Mouse (Mus musculus) embryonic facial prominence, embryonic 14.5 days (tissue): Measurements from ENCODE around the gene Brsk2. TPM values are rescaled to one million over a fixed set of nuclear protein-coding genes. Genes with fewer than 3 reads are reported as not detected.

ENCODE experiments used
- ATAC-seq: fragments of 200-750 bp; cut with Nextera tagmentation; 2 replicates; pipeline ENCODE4 v1.8.0; 2017; ENCODE audit warnings: low read depth, moderate number of reproducible peaks, moderate TSS enrichment
- DNase-seq: peaks from one replicate; pipeline ENCODE4 v3.0.0-alpha.2; 2015; ENCODE audit warnings: low spot score
- H3K27ac ChIP-seq: fragments of 300-500 bp; sonication (generic); replicated peaks from 2 replicates; pipeline ENCODE4 v1.5.1; 2014; ENCODE audit warnings: low read depth, mild to moderate bottlenecking, low read length, moderate library complexity
- H3K27me3 ChIP-seq: fragments of 300-500 bp; sonication (generic); replicated peaks from 2 replicates; pipeline ENCODE4 v1.6.1; 2014; ENCODE audit warnings: low read length; ENCODE audit not compliant: control insufficient read depth, insufficient read depth
- H3K36me3 ChIP-seq: fragments of 300-500 bp; sonication (generic); 2 replicates; pipeline ENCODE4 v1.6.1; 2014; ENCODE audit warnings: low read length, mixed read lengths; ENCODE audit not compliant: control insufficient read depth, insufficient read depth
- H3K4me1 ChIP-seq: fragments of 300-500 bp; sonication (generic); 2 replicates; pipeline ENCODE4 v1.6.1; 2014; ENCODE audit warnings: antibody characterized with exemption, low read length; ENCODE audit not compliant: control insufficient read depth, insufficient read depth
- H3K4me2 ChIP-seq: fragments of 300-500 bp; sonication (generic); 2 replicates; pipeline ENCODE4 v1.6.1; 2014; ENCODE audit warnings: low read depth, mild to moderate bottlenecking, low read length, moderate library complexity, mixed read lengths
- H3K4me3 ChIP-seq: fragments of 300-500 bp; sonication (generic); 2 replicates; pipeline ENCODE4 v1.5.1; 2014; ENCODE audit warnings: low read depth, mild to moderate bottlenecking, low read length
- H3K9ac ChIP-seq: fragments of 300-500 bp; sonication (generic); 2 replicates; pipeline ENCODE4 v1.6.1; 2014; ENCODE audit warnings: low read depth, mild to moderate bottlenecking, low read length, moderate library complexity, mixed read lengths
- H3K9me3 ChIP-seq: fragments of 300-500 bp; sonication (generic); 2 replicates; pipeline ENCODE4 v1.6.1; 2016; ENCODE audit warnings: low read length; ENCODE audit not compliant: control insufficient read depth
- WGBS: fragments of 180-500 bp; shearing (Covaris S2); extraction: QIAGEN DNeasy Blood & Tissue Kit; methylation state at CpG from one replicate; pipeline ENCODE4 v1.1.7; 2014; 5-methylcytosine and 5-hydroxymethylcytosine counted together
- polyA plus RNA-seq: library from polyadenylated mRNA; unstranded; fragments of >200 nt; fragmentation: Nextera tagmentation; extraction: Ambion mirVana; gene quantifications from 2 replicates; pipeline ENCODE4 v1.2.1, GENCODE M21; 2014

The Brsk2 gene
- polyA plus RNA-seq, 1 experiment from 2014 or later: 1.3 TPM

DNA sequence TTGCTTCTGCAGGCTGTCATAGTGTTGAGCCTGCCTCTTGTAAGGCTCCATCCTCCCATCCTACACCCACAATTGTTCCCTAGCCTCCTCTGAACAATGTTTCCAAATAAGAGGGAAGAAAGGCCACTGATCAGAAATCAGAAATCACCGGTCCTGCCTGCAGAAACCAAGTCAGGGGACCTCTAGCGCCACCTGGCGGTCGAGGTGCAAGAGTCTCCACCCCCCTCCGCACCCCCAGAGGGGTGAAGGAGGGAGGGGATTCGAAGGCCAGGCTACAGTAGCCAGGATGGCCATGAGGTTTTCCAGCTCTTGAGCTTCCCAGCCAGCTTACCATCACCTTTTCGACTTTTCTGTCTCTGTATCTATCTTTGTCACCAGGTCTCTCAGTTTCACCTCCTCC is 24.6 kb upstream of the Brsk2 start:
- no peaks in the 10 kb centered on the region for H3K4me1 ChIP-seq
- H3K4me2 ChIP-seq: no peak overlapping the region
- H3K27ac ChIP-seq: no peak overlapping the region
- H3K36me3 ChIP-seq: no peaks in the 10 kb centered on the region
- peak; percentile 60 for DNase-seq
- no peak for ATAC-seq
- WGBS: 8% methylated on average over 6 of the region's 7 CpGs
- H3K9ac ChIP-seq: no peak overlapping the region
- H3K4me3 ChIP-seq: no peak overlapping the region
- H3K9me3 ChIP-seq: no peaks in the 10 kb centered on the region
- H3K27me3 ChIP-seq: no peaks in the 10 kb centered on the region

DNA sequence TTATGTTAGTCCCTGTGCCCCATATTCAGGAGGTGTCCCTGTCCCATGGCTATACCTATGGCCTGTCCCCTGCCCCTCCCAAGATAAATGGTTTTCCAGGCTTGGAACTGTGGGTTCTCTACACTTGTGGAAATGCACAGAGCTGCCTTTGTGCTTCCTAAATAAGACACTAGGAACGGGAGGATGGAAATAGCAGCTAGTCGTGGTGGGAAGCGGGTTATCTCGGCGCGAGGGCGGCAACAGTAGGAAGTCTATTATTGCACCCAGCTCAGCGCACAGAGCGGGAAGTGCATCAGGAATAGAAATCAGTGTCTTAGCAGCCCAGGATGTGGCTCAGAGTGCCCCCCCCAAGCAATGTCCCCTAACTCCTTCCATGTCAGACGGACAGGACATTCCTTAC is 20.9 kb upstream of the Brsk2 start:
- no peak overlapping the region for H3K4me3 ChIP-seq
- 75% methylated on average over 10 of the region's 10 CpGs for WGBS
- no peak for ATAC-seq

DNA sequence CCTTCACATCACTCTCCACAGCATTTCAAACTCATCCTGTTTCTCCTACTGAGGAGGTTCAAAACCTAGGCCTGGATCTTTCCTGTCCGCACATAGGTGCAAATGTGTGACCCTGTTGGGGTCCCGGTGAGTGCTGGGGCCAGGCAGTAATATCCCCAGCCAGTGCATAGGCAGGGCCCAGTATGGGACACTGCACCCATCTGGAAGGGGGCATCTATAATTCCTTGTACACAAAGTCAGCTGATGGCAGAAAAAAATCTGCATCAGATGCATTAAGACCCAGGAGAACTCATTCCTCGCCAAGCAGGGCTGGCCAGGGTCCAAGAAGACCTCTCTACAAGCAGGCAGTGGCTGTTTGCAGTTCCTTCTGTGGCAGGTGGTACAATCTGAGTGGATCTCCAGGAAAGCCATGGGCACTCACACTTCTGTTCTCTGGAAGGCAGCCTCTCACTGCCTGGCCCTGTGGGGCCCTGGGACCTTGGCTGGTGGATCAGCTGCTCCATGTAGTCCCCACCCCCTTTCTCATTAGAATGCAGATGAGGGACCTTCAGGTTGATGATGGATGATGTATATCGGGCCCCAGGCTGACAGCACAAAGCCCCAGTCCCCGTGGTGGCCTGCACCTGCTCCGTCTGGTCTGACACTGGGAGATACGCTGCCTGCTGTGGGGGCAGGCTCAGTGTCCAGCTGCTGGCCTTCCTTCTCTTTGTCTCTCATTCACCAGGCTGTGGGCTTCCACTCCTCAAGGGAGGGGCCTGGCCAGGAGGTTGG is 15.2 kb upstream of the Brsk2 start:
- H3K36me3 ChIP-seq: no peaks in the 10 kb centered on the region
- 61% methylated on average over 7 of the region's 7 CpGs for WGBS
- H3K9ac ChIP-seq: no peak overlapping the region
- no peaks in the 10 kb centered on the region for H3K9me3 ChIP-seq
- no peak overlapping the region for H3K27ac ChIP-seq
- H3K4me2 ChIP-seq: no peak overlapping the region
- DNase-seq (peak; percentile 5), ATAC-seq (peak; percentile 68; the same call in 1 of the 2 replicates)
- no peaks in the 10 kb centered on the region for H3K4me1 ChIP-seq
- no peaks in the 10 kb centered on the region for H3K27me3 ChIP-seq
- no peak overlapping the region for H3K4me3 ChIP-seq

More for the DNA sequence above, 20.9 kb upstream of the Brsk2 start:
- no peak overlapping the region for H3K4me2 ChIP-seq
- H3K9me3 ChIP-seq: no peaks in the 10 kb centered on the region
- H3K27me3 ChIP-seq: no peaks in the 10 kb centered on the region
- H3K27ac ChIP-seq: no peak overlapping the region
- no peak overlapping the region for H3K9ac ChIP-seq
- DNase-seq: no peak
- H3K4me1 ChIP-seq: no peaks in the 10 kb centered on the region
- no peaks in the 10 kb centered on the region for H3K36me3 ChIP-seq

DNA sequence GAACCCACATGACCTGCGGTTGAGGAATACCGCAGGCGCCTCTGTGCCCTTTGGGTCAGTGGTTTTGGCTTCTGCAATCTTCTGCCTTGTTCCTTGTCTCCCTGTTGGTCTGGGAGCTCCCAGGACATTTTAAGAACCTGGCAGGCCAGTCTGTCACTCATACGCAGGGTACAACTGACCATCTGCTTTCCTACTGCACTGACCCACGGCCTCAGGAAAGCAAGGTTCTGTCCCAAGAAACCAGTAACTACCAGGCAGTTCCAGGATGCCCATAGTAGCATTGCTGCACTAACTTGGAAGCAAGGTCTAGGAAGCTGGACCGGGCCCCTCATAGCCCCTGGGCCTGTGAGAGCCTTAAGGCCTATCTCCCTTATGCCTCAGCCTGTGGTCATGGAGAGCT is 14.6 kb upstream of the Brsk2 start:
- DNase-seq: no peak
- WGBS: 93% methylated on average over 6 of the region's 6 CpGs

DNA sequence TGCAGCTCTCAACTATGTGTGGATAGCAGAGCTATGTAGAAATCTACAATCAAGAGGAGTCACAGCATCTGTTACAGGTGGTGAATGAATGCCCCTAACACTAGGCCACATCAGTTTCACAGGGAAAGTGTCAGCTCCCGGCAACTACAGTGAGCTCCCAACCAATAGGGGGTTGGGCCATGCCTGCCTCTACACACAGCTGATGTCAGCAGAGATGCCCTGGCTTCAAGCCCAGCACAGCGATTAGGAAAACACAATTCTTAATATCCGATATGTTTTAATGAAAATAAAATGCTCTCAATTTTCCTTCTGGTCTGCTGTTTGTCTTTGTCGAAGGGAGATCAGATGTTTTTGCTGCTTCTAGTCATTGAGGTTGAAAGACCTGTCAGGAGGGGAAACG is 6.1 kb upstream of the Brsk2 start:
- H3K27me3 ChIP-seq: peaks cover 22% of the 10 kb centered on the region
- H3K4me3 ChIP-seq: no peak overlapping the region
- H3K9me3 ChIP-seq: no peaks in the 10 kb centered on the region
- H3K9ac ChIP-seq: no peak overlapping the region
- DNase-seq (no peak), ATAC-seq (no peak)
- H3K4me1 ChIP-seq: no peaks in the 10 kb centered on the region
- H3K36me3 ChIP-seq: no peaks in the 10 kb centered on the region
- H3K27ac ChIP-seq: no peak overlapping the region
- H3K4me2 ChIP-seq: no peak overlapping the region
- WGBS: 66% methylated on average over 5 of the region's 5 CpGs

More for the DNA sequence above, 14.6 kb upstream of the Brsk2 start:
- H3K27me3 ChIP-seq: no peaks in the 10 kb centered on the region
- no peaks in the 10 kb centered on the region for H3K4me1 ChIP-seq
- H3K4me3 ChIP-seq: no peak overlapping the region
- ATAC-seq: no peak
- H3K36me3 ChIP-seq: no peaks in the 10 kb centered on the region
- no peaks in the 10 kb centered on the region for H3K9me3 ChIP-seq
- no peak overlapping the region for H3K4me2 ChIP-seq
- H3K9ac ChIP-seq: no peak overlapping the region
- no peak overlapping the region for H3K27ac ChIP-seq

DNA sequence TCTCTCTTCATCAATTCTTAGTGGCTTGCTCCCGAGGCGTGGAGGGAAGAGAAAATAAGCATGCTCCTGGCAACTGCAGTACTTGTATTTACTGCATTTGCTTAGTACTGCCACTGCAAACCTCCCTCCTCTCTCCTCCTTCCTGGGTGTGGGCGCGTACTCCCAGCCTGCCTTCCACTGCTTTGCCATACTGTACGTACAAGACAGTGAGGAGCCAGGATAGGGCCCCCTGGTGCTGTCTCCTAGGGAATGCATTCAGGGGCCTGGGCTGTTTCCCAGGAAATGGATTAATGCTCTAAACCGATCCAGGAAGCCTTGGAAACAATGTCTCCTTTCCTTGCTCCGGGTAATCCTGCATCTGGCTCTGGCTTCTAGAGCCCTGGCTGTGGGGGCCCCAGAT is 3.6 kb upstream of the Brsk2 start:
- H3K4me2 ChIP-seq: no peak overlapping the region
- no peak overlapping the region for H3K27ac ChIP-seq
- H3K9ac ChIP-seq: no peak overlapping the region
- H3K4me3 ChIP-seq: no peak overlapping the region
- H3K27me3 ChIP-seq: peaks cover 44% of the 10 kb centered on the region
- DNase-seq (peak; percentile 41), ATAC-seq (no peak)
- WGBS: 19% methylated on average over 7 of the region's 7 CpGs
- 0 out of 2 replicates have a peak, but pooled peaks cover 5% of the 10 kb centered on the region for H3K4me1 ChIP-seq
- H3K9me3 ChIP-seq: no peaks in the 10 kb centered on the region
- no peaks in the 10 kb centered on the region for H3K36me3 ChIP-seq

DNA sequence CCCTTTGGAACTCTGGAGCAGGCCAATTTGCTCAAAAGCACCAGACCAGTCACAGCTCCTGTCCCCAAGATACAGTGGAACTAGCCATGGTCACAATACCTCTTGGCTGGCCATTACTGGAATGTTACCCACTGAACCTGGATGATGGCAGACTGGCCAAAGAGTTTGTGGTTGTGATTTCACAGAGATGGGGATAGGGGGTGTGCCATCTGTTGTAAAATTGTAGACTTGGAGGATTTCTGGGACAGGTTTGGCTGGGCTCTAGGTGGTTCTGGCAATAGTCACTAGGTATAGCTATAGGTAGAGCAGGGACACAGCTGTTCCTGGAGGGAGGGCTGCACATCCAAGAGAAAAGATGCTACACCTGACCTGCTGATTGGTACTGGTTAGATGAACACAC is 2.0 kb upstream of the Brsk2 start:
- Histone ChIP-seq H3K36me3 (no peaks in the 10 kb centered on the region), H3K4me1 (0 out of 2 replicates have a peak, but pooled peaks cover 5% of the 10 kb centered on the region), H3K9me3 (no peaks in the 10 kb centered on the region), H3K4me2 (no peak overlapping the region), H3K27ac (no peak overlapping the region), H3K9ac (no peak overlapping the region), H3K4me3 (no peak overlapping the region), H3K27me3 (peaks cover 59% of the 10 kb centered on the region)
- DNase-seq (no peak), ATAC-seq (no peak)

DNA sequence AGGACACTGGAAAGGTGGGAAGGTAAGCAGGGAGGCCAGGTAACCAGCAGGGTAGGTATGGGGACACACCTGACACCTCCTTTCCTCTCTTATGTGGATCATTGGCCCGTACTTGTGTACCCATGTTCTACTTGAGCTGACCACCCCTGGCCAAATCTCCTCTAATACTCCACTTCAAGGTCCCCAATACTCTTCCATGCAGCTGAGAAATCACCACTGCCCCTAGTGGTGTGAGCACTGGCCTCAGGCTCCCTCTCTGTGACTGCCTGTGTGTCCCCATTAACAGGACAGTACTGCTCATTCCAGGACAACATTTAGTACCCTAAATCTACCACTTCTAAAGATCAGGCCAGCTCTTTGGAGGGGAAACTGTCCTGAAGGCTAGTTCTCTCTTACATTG is 1.5 kb upstream of the Brsk2 start:
- no peak for ATAC-seq
- H3K27me3 ChIP-seq: peaks cover 62% of the 10 kb centered on the region
- 88% methylated on average over 1 of the region's 1 CpGs for WGBS

DNA sequence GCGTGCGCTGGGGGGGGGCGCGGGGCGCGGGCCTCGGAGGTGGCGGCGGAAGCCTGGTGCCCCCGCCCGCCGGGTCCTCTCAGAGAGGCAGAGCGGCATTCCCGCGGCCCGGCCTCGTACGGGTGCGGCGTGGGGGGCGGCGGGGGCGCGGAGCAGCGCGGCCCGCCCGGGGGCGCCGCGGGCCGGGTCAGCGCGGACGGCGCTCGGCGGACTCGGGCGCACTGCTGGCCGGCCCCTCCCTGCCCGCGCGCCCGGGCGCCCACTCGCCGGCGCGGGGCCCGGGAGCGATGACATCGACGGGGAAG is 200 bp downstream of the Brsk2 start:
- Histone ChIP-seq H3K36me3 (no peaks in the 10 kb centered on the region), H3K4me1 (0 out of 2 replicates have a peak, but pooled peaks cover 5% of the 10 kb centered on the region), H3K4me2 (peak overlapping the region; percentile 85), H3K27me3 (peaks cover 69% of the 10 kb centered on the region), H3K4me3 (peak overlapping the region; percentile 47), H3K27ac (no peak overlapping the region), H3K9ac (peak overlapping the region; percentile 60), H3K9me3 (no peaks in the 10 kb centered on the region)
- 0 out of 2 replicates have a peak, but pooled peaks have one; percentile 24 for ATAC-seq
- whole genome bisulfite sequencing: 0% methylated on average over 4 of the region's 54 CpGs
- no peak for DNase-seq

More for the DNA sequence above, 1.5 kb upstream of the Brsk2 start:
- Histone ChIP-seq H3K27ac (no peak overlapping the region), H3K4me1 (0 out of 2 replicates have a peak, but pooled peaks cover 5% of the 10 kb centered on the region), H3K4me3 (no peak overlapping the region), H3K9me3 (no peaks in the 10 kb centered on the region), H3K9ac (no peak overlapping the region), H3K36me3 (no peaks in the 10 kb centered on the region), H3K4me2 (no peak overlapping the region)
- DNase-seq: no peak
